Mouse (Mus musculus) megakaryocyte, embryonic 14.5 days (primary cell): ENCODE measurements at regions not wholly inside any gene's neighbourhood (a gene's known extent, or its start where the extent isn't known, plus 50 kb on each side); places are given as distances from the start of the nearest gene placed in this dataset.

Experiments
- FLI1 ChIP-seq: IDR thresholded peaks from 2 replicates; pipeline ENCODE4 v1.6.1; 2012; ENCODE audit warnings: low read length, inconsistent platforms, mixed read lengths
- GATA1 ChIP-seq: IDR thresholded peaks from 3 replicates; pipeline ENCODE4 v1.6.1; 2012; ENCODE audit warnings: mixed read lengths, low read length, inconsistent platforms, borderline replicate concordance

DNA sequence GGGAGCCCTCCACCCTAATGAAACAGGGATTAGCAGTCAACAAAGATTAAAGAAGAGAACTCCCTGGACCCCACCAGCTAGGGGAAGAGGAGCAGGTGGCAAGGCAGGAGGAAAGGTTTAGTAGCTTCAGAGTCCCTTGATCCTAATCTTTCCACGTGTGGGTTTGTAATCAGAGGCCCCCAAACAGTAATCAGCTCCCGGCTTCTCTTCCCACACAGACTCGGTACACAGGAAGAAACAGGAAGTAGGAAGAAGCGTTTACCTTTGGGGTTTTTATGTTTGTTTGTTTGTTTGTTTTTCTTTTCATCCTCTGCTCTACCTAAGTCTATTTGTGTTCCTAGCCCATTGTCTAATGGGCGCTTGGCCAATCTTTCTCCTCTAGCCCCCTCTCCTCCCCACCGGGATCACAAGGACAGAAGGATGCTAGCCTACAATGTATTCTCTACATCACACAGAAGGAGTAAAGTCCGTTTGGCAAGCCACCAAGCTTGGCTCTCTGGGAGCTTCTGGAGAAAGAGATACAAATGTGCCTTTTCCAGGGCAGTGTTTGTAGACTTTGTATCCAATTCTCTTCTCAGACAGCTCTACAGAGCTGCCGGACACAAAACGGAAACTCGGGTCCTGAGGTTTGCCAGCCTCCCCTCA lies 226.5 kb upstream of the Jarid2 start:
- no peak for TF ChIP-seq GATA1
- TF ChIP-seq FLI1: no peak
